Mouse (Mus musculus): ENCODE data around the gene Ppp5c. TPM values are rescaled to one million over a fixed set of nuclear protein-coding genes. Genes with fewer than 3 reads are reported as not detected.
A peak's percentile ranks its signal among the peaks of the same experiment; 100 is the strongest.

Ppp5c gene
- polyA plus RNA-seq, 1 experiment from 2014 or later = 102 TPM

- Histone ChIP-seq H3K9me3 (replicated peaks) (no peaks in the 10 kb centered on the region), H3K9ac (no peak overlapping the region), H3K4me1 (no peaks in the 10 kb centered on the region), H3K27me3 (no peaks in the 10 kb centered on the region), H3K27ac (0 out of 2 replicates have a peak overlapping the region, but pooled peaks have one; percentile 30), H3K4me3 (no peak overlapping the region), H3K4me2 (replicated peaks) (no peak overlapping the region), H3K36me3 (peaks cover 54% of the 10 kb centered on the region)
- no peak for ATAC-seq (ENCODE audit: low FRiP score)
- 87% methylated on average over 7 of the region's 7 CpGs for WGBS
Measured at GRCm38 (mm10) chr7:17003230-17003960, 24.3 kb downstream of the Ppp5c start.

GRCm38 (mm10) chr7:17002375-17003195 is 25.1 kb downstream of the Ppp5c start:
- H3K27ac ChIP-seq = no peak overlapping the region
- H3K4me1 ChIP-seq = no peaks in the 10 kb centered on the region
- peaks cover 49% of the 10 kb centered on the region for H3K36me3 ChIP-seq
- no peak overlapping the region for H3K4me3 ChIP-seq
- H3K27me3 ChIP-seq = no peaks in the 10 kb centered on the region
- WGBS = 13% methylated on average over 7 of the region's 7 CpGs
- no peak overlapping the region for H3K9ac ChIP-seq
- peak; percentile 64 for ATAC-seq (ENCODE audit: low FRiP score)
- no peak overlapping the region for H3K4me2 ChIP-seq (replicated peaks)
- no peaks in the 10 kb centered on the region for H3K9me3 ChIP-seq (replicated peaks)

- no peaks in the 10 kb centered on the region for H3K9me3 ChIP-seq (replicated peaks)
- peaks cover 20% of the 10 kb centered on the region for H3K4me1 ChIP-seq
- no peak overlapping the region for H3K4me2 ChIP-seq (replicated peaks)
- H3K9ac ChIP-seq = no peak overlapping the region
- no peak for ATAC-seq (ENCODE audit: low FRiP score)
- no peaks in the 10 kb centered on the region for H3K27me3 ChIP-seq
- no peak overlapping the region for H3K4me3 ChIP-seq
- WGBS = 27% methylated on average over 4 of the region's 4 CpGs
- H3K36me3 ChIP-seq = peaks cover 22% of the 10 kb centered on the region
- H3K27ac ChIP-seq = no peak overlapping the region
Measured at GRCm38 (mm10) chr7:16999650-17000049, 28.1 kb downstream of the Ppp5c start.

- no peak overlapping the region for H3K27ac ChIP-seq
- H3K4me2 ChIP-seq (replicated peaks) = no peak overlapping the region
Measured at GRCm38 (mm10) chr7:16999233-16999632, 28.5 kb downstream of the Ppp5c start.

GRCm38 (mm10) chr7:16995345-16995744 is 32.4 kb downstream of the Ppp5c start:
- no peaks in the 10 kb centered on the region for H3K9me3 ChIP-seq (replicated peaks)
- 0 out of 2 replicates have a peak overlapping the region, but pooled peaks have one; percentile 8 for H3K27ac ChIP-seq
- H3K4me3 ChIP-seq = peak overlapping the region; percentile 45
- peaks cover 46% of the 10 kb centered on the region for H3K4me1 ChIP-seq
- peaks cover 4% of the 10 kb centered on the region; the same call in 1 of the 2 replicates for H3K36me3 ChIP-seq
- H3K9ac ChIP-seq = peak overlapping the region; percentile 59; the same call in 1 of the 2 replicates
- H3K4me2 ChIP-seq (replicated peaks) = peak overlapping the region; percentile 49
- no peak for ATAC-seq (ENCODE audit: low FRiP score)
- 91% methylated on average over 4 of the region's 4 CpGs for WGBS
- H3K27me3 ChIP-seq = no peaks in the 10 kb centered on the region

More at GRCm38 (mm10) chr7:16999233-16999632, 28.5 kb downstream of the Ppp5c start:
- WGBS = 63% methylated on average over 4 of the region's 4 CpGs
- no peak overlapping the region for H3K9ac ChIP-seq
- H3K27me3 ChIP-seq = no peaks in the 10 kb centered on the region
- H3K36me3 ChIP-seq = peaks cover 18% of the 10 kb centered on the region
- ATAC-seq (ENCODE audit: low FRiP score) = no peak
- no peak overlapping the region for H3K4me3 ChIP-seq
- H3K4me1 ChIP-seq = peaks cover 20% of the 10 kb centered on the region
- H3K9me3 ChIP-seq (replicated peaks) = no peaks in the 10 kb centered on the region

- Histone ChIP-seq H3K27me3 (no peaks in the 10 kb centered on the region), H3K36me3 (0 out of 2 replicates have a peak, but pooled peaks cover 3% of the 10 kb centered on the region), H3K4me1 (peaks cover 51% of the 10 kb centered on the region), H3K4me3 (peak overlapping the region; percentile 45), H3K4me2 (replicated peaks) (peak overlapping the region; percentile 49), H3K9me3 (replicated peaks) (no peaks in the 10 kb centered on the region), H3K9ac (peak overlapping the region; percentile 59), H3K27ac (peak overlapping the region; percentile 73)
- WGBS = 7% methylated on average over 20 of the region's 20 CpGs
- no peak for ATAC-seq (ENCODE audit: low FRiP score)
Measured at GRCm38 (mm10) chr7:16994400-16994799, 33.3 kb downstream of the Ppp5c start.

GRCm38 (mm10) chr7:16993651-16994399 is 33.9 kb downstream of the Ppp5c start:
- Histone ChIP-seq H3K27ac (peak overlapping the region; percentile 73), H3K4me3 (peak overlapping the region; percentile 45), H3K4me1 (peaks cover 51% of the 10 kb centered on the region), H3K36me3 (0 out of 2 replicates have a peak, but pooled peaks cover 3% of the 10 kb centered on the region), H3K9me3 (replicated peaks) (no peaks in the 10 kb centered on the region), H3K4me2 (replicated peaks) (peak overlapping the region; percentile 49), H3K9ac (peak overlapping the region; percentile 59), H3K27me3 (no peaks in the 10 kb centered on the region)
- peak; percentile 69 for ATAC-seq (ENCODE audit: low FRiP score)
- WGBS = 4% methylated on average over 26 of the region's 27 CpGs

- H3K36me3 ChIP-seq = no peaks in the 10 kb centered on the region
- WGBS = 94% methylated on average over 5 of the region's 5 CpGs
- H3K27ac ChIP-seq = peak within 1 kb of the TSS; percentile 82
- no peaks in the 10 kb centered on the region for H3K9me3 ChIP-seq (replicated peaks)
- no peak for ATAC-seq (ENCODE audit: low FRiP score)
- H3K27me3 ChIP-seq = no peaks in the 10 kb centered on the region
- peaks cover 62% of the 10 kb centered on the region for H3K4me1 ChIP-seq
- H3K9ac ChIP-seq = peak within 1 kb of the TSS; percentile 59; the same call in 1 of the 2 replicates
- peak within 1 kb of the TSS; percentile 49 for H3K4me2 ChIP-seq (replicated peaks)
- peak within 1 kb of the TSS; percentile 45 for H3K4me3 ChIP-seq
Measured at GRCm38 (mm10) chr7:16992451-16992807, 35.3 kb downstream of the Ppp5c start, which contains the start of gene Ccdc8. Gene Ccdc8, plus strand, starts transcription at chr7:16992708.

GRCm38 (mm10) chr7:16991681-16992450 is 35.9 kb downstream of the Ppp5c start:
- Histone ChIP-seq H3K4me2 (replicated peaks) (peak overlapping the region; percentile 17), H3K9ac (no peak overlapping the region), H3K27me3 (no peaks in the 10 kb centered on the region), H3K4me3 (no peak overlapping the region), H3K27ac (peak overlapping the region; percentile 82), H3K36me3 (no peaks in the 10 kb centered on the region), H3K9me3 (replicated peaks) (no peaks in the 10 kb centered on the region), H3K4me1 (peaks cover 66% of the 10 kb centered on the region)
- peak; percentile 59 for ATAC-seq (ENCODE audit: low FRiP score)
- 57% methylated on average over 18 of the region's 18 CpGs for WGBS

GRCm38 (mm10) chr7:16990006-16990744 is 37.5 kb downstream of the Ppp5c start:
- Histone ChIP-seq H3K9me3 (replicated peaks) (no peaks in the 10 kb centered on the region), H3K9ac (no peak overlapping the region), H3K4me1 (peaks cover 53% of the 10 kb centered on the region), H3K4me2 (replicated peaks) (no peak overlapping the region), H3K4me3 (no peak overlapping the region), H3K27me3 (no peaks in the 10 kb centered on the region), H3K36me3 (no peaks in the 10 kb centered on the region), H3K27ac (peak overlapping the region; percentile 60)
- ATAC-seq (ENCODE audit: low FRiP score) = no peak
- 38% methylated on average over 15 of the region's 15 CpGs for WGBS

GRCm38 (mm10) chr7:16988405-16988804 is 39.3 kb downstream of the Ppp5c start:
- Histone ChIP-seq H3K36me3 (no peaks in the 10 kb centered on the region), H3K4me2 (replicated peaks) (no peak overlapping the region), H3K27me3 (no peaks in the 10 kb centered on the region), H3K9me3 (replicated peaks) (no peaks in the 10 kb centered on the region), H3K4me1 (peaks cover 52% of the 10 kb centered on the region), H3K27ac (peak overlapping the region; percentile 85), H3K4me3 (no peak overlapping the region), H3K9ac (no peak overlapping the region)
- 44% methylated on average over 3 of the region's 3 CpGs for WGBS
- no peak for ATAC-seq (ENCODE audit: low FRiP score)
